In the genomic region with DNA sequence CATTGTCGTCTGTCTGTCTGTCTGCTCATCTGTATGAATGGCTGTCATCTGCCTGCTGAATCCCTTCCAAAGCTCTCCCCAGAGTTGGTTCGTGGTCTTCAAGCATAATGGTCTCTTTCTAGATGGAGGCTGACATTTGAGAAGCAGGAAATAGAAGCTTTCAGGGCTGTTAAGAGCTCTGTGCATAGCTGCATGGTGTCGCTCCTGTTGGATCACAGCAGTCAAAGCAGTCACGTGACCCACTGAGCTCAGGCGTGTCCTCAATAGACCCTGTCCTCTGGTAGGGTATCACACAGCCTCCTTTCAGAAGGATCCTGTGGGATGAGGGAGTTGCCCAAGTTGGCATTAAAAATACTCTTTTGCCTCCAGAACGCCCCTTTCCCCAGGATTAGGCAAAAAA, we compare ENCODE assay signal across 11 mouse cellular contexts.
DNase-seq lines count a peak whose midpoint lies in the region; ATAC-seq and TF ChIP-seq lines count a peak whose summit lies in the region.
"Had no signal": no experiment of that assay in that cellular context is flagged by ENCODE, and none has a peak within 500 bp of the region (broad histone marks: within the 10 kb centered on the region; RNA-seq: fewer than 3 reads in every experiment).

No protein-coding gene starts in this region.

- peak overlapping the region; percentile 47; the same call in 1 of the 2 replicates for H3K27ac ChIP-seq in hindbrain, embryonic 10.5 days
- no peak overlapping the region for H3K27ac ChIP-seq in hindbrain, embryonic 13.5 days
- H3K27ac ChIP-seq in embryonic facial prominence, embryonic 14.5 days (replicated peaks; ENCODE audit: low read depth, low read length) = no peak overlapping the region
- no peak overlapping the region for H3K27ac ChIP-seq in lung, postnatal 0 days (ENCODE audit: low read length)
- H3K27ac ChIP-seq: heart, embryonic 15.5 days had no signal

- H3K4me2 ChIP-seq in hindbrain, embryonic 13.5 days = no peak overlapping the region
- peak overlapping the region; percentile 46 for H3K4me2 ChIP-seq in embryonic facial prominence, embryonic 14.5 days (ENCODE audit: low read depth, low read length)
- H3K4me2 ChIP-seq in lung, postnatal 0 days (replicated peaks; ENCODE audit: low read depth, low read length) = no peak overlapping the region
- H3K4me2 ChIP-seq: heart, embryonic 15.5 days had no signal

- no peaks in the 10 kb centered on the region for H3K36me3 ChIP-seq in hindbrain, embryonic 10.5 days
- H3K36me3 ChIP-seq in hindbrain, embryonic 13.5 days = no peaks in the 10 kb centered on the region
- no peaks in the 10 kb centered on the region for H3K36me3 ChIP-seq in embryonic facial prominence, embryonic 14.5 days (ENCODE audit: control insufficient read depth, insufficient read depth, low read length)
- no peaks in the 10 kb centered on the region for H3K36me3 ChIP-seq in lung, postnatal 0 days (ENCODE audit: insufficient read depth, low read length)
- H3K36me3 ChIP-seq: G1E; heart, embryonic 15.5 days had no signal

- WGBS in hindbrain, embryonic 10.5 days = 53% methylated on average over 6 of the region's 6 CpGs
- WGBS in hindbrain, embryonic 13.5 days = 49% methylated on average over 6 of the region's 6 CpGs
- WGBS in embryonic facial prominence, embryonic 14.5 days = 11% methylated on average over 6 of the region's 6 CpGs
- 29% methylated on average over 6 of the region's 6 CpGs for WGBS in lung, postnatal 0 days

- no peak for TF ChIP-seq EP300 in lung, postnatal 0 days (IDR thresholded peaks at IDR 0.05)

- peaks cover 55% of the 10 kb centered on the region for H3K4me1 ChIP-seq in hindbrain, embryonic 10.5 days (replicated peaks)
- H3K4me1 ChIP-seq in hindbrain, embryonic 13.5 days (replicated peaks) = peaks cover 47% of the 10 kb centered on the region
- H3K4me1 ChIP-seq in embryonic facial prominence, embryonic 14.5 days (ENCODE audit: control insufficient read depth, insufficient read depth, low read length) = peaks cover 17% of the 10 kb centered on the region
- no peaks in the 10 kb centered on the region for H3K4me1 ChIP-seq in lung, postnatal 0 days (ENCODE audit: insufficient read depth, low read depth, low read length)

- no peak overlapping the region for H3K4me3 ChIP-seq in hindbrain, embryonic 10.5 days
- no peak overlapping the region for H3K4me3 ChIP-seq in hindbrain, embryonic 13.5 days
- no peak overlapping the region for H3K4me3 ChIP-seq in embryonic facial prominence, embryonic 14.5 days (ENCODE audit: low read depth, low read length)
- H3K4me3 ChIP-seq in lung, postnatal 0 days (ENCODE audit: low read depth, low read length) = no peak overlapping the region
- H3K4me3 ChIP-seq: heart, embryonic 15.5 days had no signal

- no peaks in the 10 kb centered on the region for H3K9me3 ChIP-seq in hindbrain, embryonic 10.5 days
- no peaks in the 10 kb centered on the region for H3K9me3 ChIP-seq in hindbrain, embryonic 13.5 days
- no peaks in the 10 kb centered on the region for H3K9me3 ChIP-seq in embryonic facial prominence, embryonic 14.5 days (ENCODE audit: control insufficient read depth, low read length)
- no peaks in the 10 kb centered on the region for H3K9me3 ChIP-seq in lung, postnatal 0 days (ENCODE audit: low read length)
- H3K9me3 ChIP-seq: heart, embryonic 15.5 days had no signal

- no peak for TF ChIP-seq CTCF in lung, postnatal 0 days (IDR thresholded peaks at IDR 0.05)

- no peaks in the 10 kb centered on the region for H3K27me3 ChIP-seq in hindbrain, embryonic 10.5 days (ENCODE audit: insufficient read depth, poor library complexity, severe bottlenecking)
- H3K27me3 ChIP-seq in hindbrain, embryonic 13.5 days = 0 out of 2 replicates have a peak, but pooled peaks cover 2% of the 10 kb centered on the region
- H3K27me3 ChIP-seq in embryonic facial prominence, embryonic 14.5 days (replicated peaks; ENCODE audit: control insufficient read depth, insufficient read depth, low read length) = no peaks in the 10 kb centered on the region
- no peaks in the 10 kb centered on the region for H3K27me3 ChIP-seq in lung, postnatal 0 days (replicated peaks; ENCODE audit: insufficient read depth, low read length)
- H3K27me3 ChIP-seq: heart, embryonic 15.5 days had no signal

- ATAC-seq in hindbrain, embryonic 13.5 days (ENCODE audit: low FRiP score) = no peak
- peak; percentile 93 for ATAC-seq in embryonic facial prominence, embryonic 14.5 days (ENCODE audit: low read depth)
- ATAC-seq in lung, postnatal 0 days = 0 out of 2 replicates have a peak, but pooled peaks have one; percentile 35
- no peak for ATAC-seq in erythroid progenitor cell, adult 5-6 weeks (replicated peaks; ENCODE audit: low FRiP score, poor library complexity, severe bottlenecking)

- peak; percentile 47 for DNase-seq in hindbrain, embryonic 10.5 days (ENCODE audit: low spot score)
- DNase-seq in R1 (ENCODE audit: low read depth, low spot score) = peak; percentile 62
- peak; percentile 91 for DNase-seq in embryonic facial prominence, embryonic 14.5 days (ENCODE audit: low spot score)
- peak; percentile 25 for DNase-seq in lung, postnatal 0 days (ENCODE audit: low spot score)
- no peak for DNase-seq in adrenal gland, postnatal 10 days
- no peak for DNase-seq in cerebellum, adult 11-12 months
- DNase-seq: thymus, adult 2 months had no signal

- no peak overlapping the region for H3K9ac ChIP-seq in hindbrain, embryonic 13.5 days
- no peak overlapping the region for H3K9ac ChIP-seq in embryonic facial prominence, embryonic 14.5 days (ENCODE audit: low read depth, low read length)
- H3K9ac ChIP-seq in lung, postnatal 0 days (replicated peaks; ENCODE audit: low read depth) = no peak overlapping the region
- H3K9ac ChIP-seq: heart, embryonic 15.5 days had no signal

Comparison
In these comparisons a context has a peak if more than half of its experiments do, and no peak if none do; other contexts are left out.
1. DNase-seq: peak in hindbrain, embryonic 10.5 days (single experiment), R1 (single experiment), embryonic facial prominence, embryonic 14.5 days (single experiment) and lung, postnatal 0 days (single experiment); none in adrenal gland, postnatal 10 days (single experiment) and cerebellum, adult 11-12 months (single experiment).
2. ATAC-seq: peak in embryonic facial prominence, embryonic 14.5 days (single experiment) and lung, postnatal 0 days (single experiment); none in hindbrain, embryonic 13.5 days (single experiment) and erythroid progenitor cell, adult 5-6 weeks (single experiment).